Mouse (Mus musculus) small intestine, adult 2 months (tissue): Measurements from ENCODE around the gene Rad51b. TPM values are rescaled to one million over a fixed set of nuclear protein-coding genes. Genes with fewer than 3 reads are reported as not detected.

Source experiments
- H3K27ac ChIP-seq: fragments of 200-500 bp; 2 replicates; pipeline ENCODE4 v1.5.1; 2012; ENCODE audit warnings: low read depth, low read length, control low read depth, inconsistent platforms; ENCODE audit not compliant: insufficient read depth
- H3K27me3 ChIP-seq: fragments of 200-500 bp; 2 replicates; pipeline ENCODE4 v1.6.1; 2012; ENCODE audit warnings: mild to moderate bottlenecking, moderate library complexity, low read length, inconsistent platforms; ENCODE audit not compliant: control insufficient read depth, insufficient read depth
- H3K36me3 ChIP-seq: fragments of 200-500 bp; 2 replicates; pipeline ENCODE4 v1.6.1; 2012; ENCODE audit warnings: mild to moderate bottlenecking, low read length, control low read depth, inconsistent platforms; ENCODE audit not compliant: control insufficient read depth, insufficient read depth
- H3K4me1 ChIP-seq: fragments of 200-500 bp; 2 replicates; pipeline ENCODE4 v1.6.1; 2012; ENCODE audit warnings: low read length, inconsistent platforms, mixed read lengths; ENCODE audit not compliant: control insufficient read depth, insufficient read depth, insufficient read length
- H3K4me3 ChIP-seq: fragments of 200-500 bp; 2 replicates; pipeline ENCODE4 v1.5.1; 2012; ENCODE audit warnings: low read depth, mild to moderate bottlenecking, control low read depth, inconsistent platforms, low read length, moderate library complexity
- CTCF ChIP-seq: fragments of 200-500 bp; IDR thresholded peaks from 2 replicates; pipeline ENCODE4 v1.5.1; 2012; ENCODE audit warnings: low read depth, mild to moderate bottlenecking, control low read depth, inconsistent platforms, low read length, moderate library complexity, mixed read lengths; ENCODE audit not compliant: insufficient replicate concordance, insufficient read length; ENCODE audit errors: extremely low read depth
- POLR2A ChIP-seq: fragments of 200-500 bp; IDR thresholded peaks from 2 replicates; pipeline ENCODE4 v1.6.1; 2012; ENCODE audit warnings: low read depth, mild to moderate bottlenecking, control low read depth, inconsistent platforms, low read length, moderate library complexity
- WGBS: fragments of 180-500 bp; shearing (Covaris S2); methylation state at CpG from one replicate; pipeline ENCODE4 v1.1.7; 2018; 5-methylcytosine and 5-hydroxymethylcytosine counted together
- polyA plus RNA-seq: library from polyadenylated mRNA; depleted of rRNA; stranded (reverse); fragments of >200 nt; gene quantifications from 2 replicates; pipeline ENCODE4 v1.2.3, GENCODE M21; 2012

Gene Rad51b
- polyA plus RNA-seq, 1 experiment: 0.46 TPM

DNA sequence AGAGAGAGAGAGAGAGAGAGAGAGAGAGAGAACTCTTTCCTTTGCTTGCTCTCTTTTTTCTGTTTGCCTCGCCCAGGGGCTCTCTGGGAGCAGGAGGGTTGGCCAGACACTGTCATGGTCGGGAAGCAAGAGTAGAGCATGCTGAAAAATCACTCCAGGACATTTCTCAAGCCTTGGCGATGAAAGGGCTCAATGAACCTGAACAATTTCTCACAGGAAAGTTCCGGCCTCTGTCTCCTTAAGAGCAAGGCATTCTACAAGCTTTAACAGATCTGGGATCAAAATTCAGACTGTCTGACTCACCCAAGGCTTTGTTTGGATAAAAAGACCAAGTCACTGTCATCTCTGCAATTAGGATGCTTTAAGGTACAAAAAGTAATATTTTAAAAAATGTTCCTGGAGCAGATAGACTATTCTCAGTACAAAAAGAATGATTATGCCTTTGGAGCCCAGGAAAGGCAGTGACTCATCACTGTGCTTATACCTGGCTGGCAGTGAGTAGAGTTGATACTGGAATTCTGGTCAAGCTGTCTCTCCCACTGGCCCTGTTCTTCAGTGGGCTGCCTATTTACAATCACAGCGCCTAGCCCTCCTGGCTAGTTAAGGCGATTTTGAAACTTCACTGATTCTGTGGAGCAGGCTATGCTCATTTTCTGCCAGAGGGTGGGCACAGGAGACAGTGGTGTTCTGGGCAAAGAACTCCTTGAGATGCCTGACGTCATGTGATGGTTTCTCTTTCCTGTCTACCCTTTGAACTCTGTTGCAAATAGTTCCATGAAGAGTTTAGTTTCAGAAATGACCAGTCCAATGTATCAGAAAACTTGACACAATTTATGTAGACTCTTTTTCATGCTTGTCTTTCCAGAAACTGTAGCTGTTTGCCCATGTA, 352.0 kb downstream of the Rad51b start:
- 76% methylated on average over 7 of the region's 7 CpGs for WGBS

GRCm38 (mm10) chr12:79649796-79650195, 352.7 kb downstream of the Rad51b start:
- Histone ChIP-seq H3K36me3 (no peaks in the 10 kb centered on the region), H3K4me1 (peaks cover 4% of the 10 kb centered on the region; the same call in 1 of the 2 replicates), H3K27me3 (no peaks in the 10 kb centered on the region), H3K4me3 (no peak overlapping the region), H3K27ac (no peak overlapping the region)
- no peak for TF ChIP-seq CTCF

More for the DNA sequence above, 352.0 kb downstream of the Rad51b start:
- no peak overlapping the region for H3K4me3 ChIP-seq
- H3K27ac ChIP-seq: no peak overlapping the region
- H3K4me1 ChIP-seq: peaks cover 4% of the 10 kb centered on the region; the same call in 1 of the 2 replicates
- no peaks in the 10 kb centered on the region for H3K27me3 ChIP-seq
- H3K36me3 ChIP-seq: no peaks in the 10 kb centered on the region
- TF ChIP-seq POLR2A (no peak), CTCF (no peak)

- no peaks in the 10 kb centered on the region for H3K4me1 ChIP-seq
- WGBS: 91% methylated on average over 5 of the region's 5 CpGs
- no peak overlapping the region for H3K4me3 ChIP-seq
- H3K36me3 ChIP-seq: no peaks in the 10 kb centered on the region
- H3K27me3 ChIP-seq: no peaks in the 10 kb centered on the region
- TF ChIP-seq POLR2A (no peak), CTCF (no peak)
- H3K27ac ChIP-seq: no peak overlapping the region
Observed at GRCm38 (mm10) chr12:79655138-79655537, 358.1 kb downstream of the Rad51b start.

DNA sequence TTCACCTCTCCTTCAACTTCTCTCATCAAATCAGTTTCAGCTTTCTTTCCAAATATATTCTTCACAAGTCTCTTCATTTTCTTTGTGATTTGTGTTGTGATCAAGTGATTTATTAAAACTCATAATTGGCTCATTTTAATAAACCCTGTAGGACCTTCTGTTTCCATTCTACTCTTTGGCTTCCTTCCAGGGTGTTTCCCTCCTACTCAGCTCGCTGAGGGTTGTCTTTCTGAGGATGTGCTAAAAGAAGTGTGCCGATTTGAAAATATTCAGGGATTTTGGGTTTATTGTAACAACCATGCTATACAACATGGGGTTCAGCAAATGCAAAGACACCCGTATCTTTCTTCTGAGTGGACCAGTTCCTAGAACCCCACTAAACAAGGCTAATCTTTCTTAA, 361.8 kb downstream of the Rad51b start:
- H3K4me1 ChIP-seq: peaks cover 14% of the 10 kb centered on the region; the same call in 1 of the 2 replicates
- 85% methylated on average over 3 of the region's 3 CpGs for WGBS
- no peak overlapping the region for H3K27ac ChIP-seq
- H3K27me3 ChIP-seq: no peaks in the 10 kb centered on the region
- H3K36me3 ChIP-seq: no peaks in the 10 kb centered on the region
- no peak for TF ChIP-seq CTCF
- TF ChIP-seq POLR2A: no peak
- no peak overlapping the region for H3K4me3 ChIP-seq

GRCm38 (mm10) chr12:79661270-79661669, 364.2 kb downstream of the Rad51b start:
- Histone ChIP-seq H3K4me1 (peaks cover 15% of the 10 kb centered on the region; the same call in 1 of the 2 replicates), H3K4me3 (no peak overlapping the region), H3K27me3 (no peaks in the 10 kb centered on the region), H3K36me3 (no peaks in the 10 kb centered on the region), H3K27ac (no peak overlapping the region)
- no peak for TF ChIP-seq POLR2A
- no peak for TF ChIP-seq CTCF
- 18% methylated on average over 2 of the region's 2 CpGs for WGBS

DNA sequence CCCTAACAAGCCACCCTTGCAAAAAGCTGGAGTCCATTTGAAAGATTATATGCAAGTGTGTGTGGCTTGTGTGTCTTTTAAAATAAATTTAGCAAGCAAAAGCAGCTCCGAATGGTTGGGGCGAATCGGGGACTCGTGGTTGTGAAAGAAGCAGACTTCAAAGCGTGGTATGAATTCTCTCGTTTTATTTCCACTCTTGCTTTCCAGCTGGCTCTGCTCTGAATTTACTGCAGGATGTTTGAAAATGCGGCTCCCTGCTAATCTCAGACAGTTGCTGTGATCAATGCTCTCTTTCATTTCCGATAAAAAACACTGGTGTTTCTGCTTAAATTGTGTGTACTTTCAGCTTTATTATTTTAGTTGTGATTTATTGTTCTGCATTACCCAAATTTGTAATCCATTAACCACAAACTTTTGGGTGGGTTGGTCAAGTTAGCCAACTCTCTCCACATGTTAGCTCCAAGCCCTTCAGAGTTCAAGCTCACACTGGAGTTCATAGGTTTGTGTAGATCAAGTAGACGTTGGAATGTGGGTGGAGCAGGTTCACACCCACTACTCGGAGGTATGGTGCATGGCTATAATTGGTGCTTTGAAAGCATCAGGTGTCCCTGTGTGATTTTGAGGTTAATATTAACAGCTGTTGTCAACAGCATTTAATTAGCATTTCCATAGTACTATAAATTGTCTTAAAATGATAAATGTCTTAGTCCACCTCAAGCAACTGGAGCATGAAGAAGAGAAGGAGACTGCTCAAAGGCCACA, 366.2 kb downstream of the Rad51b start:
- peak overlapping the region; percentile 51 for H3K27ac ChIP-seq
- TF ChIP-seq CTCF (no peak), POLR2A (no peak)
- 15% methylated on average over 10 of the region's 10 CpGs for WGBS

GRCm38 (mm10) chr12:79663893-79664574, 367.0 kb downstream of the Rad51b start:
- Histone ChIP-seq H3K4me1 (peaks cover 15% of the 10 kb centered on the region; the same call in 1 of the 2 replicates), H3K36me3 (no peaks in the 10 kb centered on the region), H3K27me3 (no peaks in the 10 kb centered on the region), H3K27ac (0 out of 2 replicates have a peak overlapping the region, but pooled peaks have one; percentile 14), H3K4me3 (no peak overlapping the region)
- TF ChIP-seq CTCF (no peak), POLR2A (no peak)
- WGBS: 27% methylated on average over 7 of the region's 7 CpGs

More for the DNA sequence above, 366.2 kb downstream of the Rad51b start:
- H3K4me3 ChIP-seq: no peak overlapping the region
- no peaks in the 10 kb centered on the region for H3K27me3 ChIP-seq
- H3K36me3 ChIP-seq: no peaks in the 10 kb centered on the region
- H3K4me1 ChIP-seq: peaks cover 15% of the 10 kb centered on the region; the same call in 1 of the 2 replicates
